Mouse (Mus musculus) intestine, embryonic 16.5 days (tissue): Measurements from ENCODE around the gene Tor3a. TPM values are rescaled to one million over a fixed set of nuclear protein-coding genes. Genes with fewer than 3 reads are reported as not detected.

Source experiments
- ATAC-seq: fragments of 200-750 bp; cut with Nextera tagmentation; 2 replicates; pipeline ENCODE4 v1.8.0; 2017; ENCODE audit warnings: moderate TSS enrichment, moderate library complexity
- H3K27ac ChIP-seq: fragments of 300-500 bp; sonication (generic); 2 replicates; pipeline ENCODE4 v1.5.1; 2014; ENCODE audit warnings: mild to moderate bottlenecking, low read length
- H3K27me3 ChIP-seq: fragments of 300-500 bp; sonication (generic); replicated peaks from 2 replicates; pipeline ENCODE4 v1.6.1; 2014; ENCODE audit warnings: low read length, control low read depth, mixed read lengths; ENCODE audit not compliant: control insufficient read depth, insufficient read depth
- H3K36me3 ChIP-seq: fragments of 300-500 bp; sonication (generic); 2 replicates; pipeline ENCODE4 v1.6.1; 2014; ENCODE audit warnings: low read length, control low read depth; ENCODE audit not compliant: control insufficient read depth, insufficient read depth
- H3K4me1 ChIP-seq: fragments of 300-500 bp; sonication (generic); 2 replicates; pipeline ENCODE4 v1.6.1; 2014; ENCODE audit warnings: low read length, control low read depth, mixed read lengths; ENCODE audit not compliant: control insufficient read depth, insufficient read depth
- H3K4me2 ChIP-seq: fragments of 300-500 bp; sonication (generic); 2 replicates; pipeline ENCODE4 v1.6.1; 2014; ENCODE audit warnings: low read depth, low read length, control low read depth
- H3K4me3 ChIP-seq: fragments of 300-500 bp; sonication (generic); 2 replicates; pipeline ENCODE4 v1.5.1; 2014; ENCODE audit warnings: mild to moderate bottlenecking, low read length
- H3K9ac ChIP-seq: fragments of 300-500 bp; sonication (generic); 2 replicates; pipeline ENCODE4 v1.6.1; 2014; ENCODE audit warnings: low read depth, low read length
- H3K9me3 ChIP-seq: fragments of 300-500 bp; sonication (generic); 2 replicates; pipeline ENCODE4 v1.6.1; 2016; ENCODE audit warnings: low read length, control low read depth; ENCODE audit not compliant: control insufficient read depth
- WGBS: fragments of 180-500 bp; shearing (Covaris S2); extraction: QIAGEN DNeasy Blood & Tissue Kit; methylation state at CpG from one replicate; pipeline ENCODE4 v1.1.7; 2014; 5-methylcytosine and 5-hydroxymethylcytosine counted together
- polyA plus RNA-seq: library from polyadenylated mRNA; unstranded; fragments of >200 nt; fragmentation: Nextera tagmentation; extraction: Ambion mirVana; gene quantifications from 2 replicates; pipeline ENCODE4 v1.2.1, GENCODE M21; 2015

Gene Tor3a
- polyA plus RNA-seq, 1 experiment from 2014 or later = 6.8 TPM

GRCm38 (mm10) chr1:156708672-156709071 lies 34.5 kb upstream of the Tor3a start:
- no peaks in the 10 kb centered on the region for H3K9me3 ChIP-seq
- 85% methylated on average over 3 of the region's 3 CpGs for WGBS
- no peak for ATAC-seq
- peaks cover 9% of the 10 kb centered on the region for H3K36me3 ChIP-seq
- H3K4me2 ChIP-seq = no peak overlapping the region
- no peaks in the 10 kb centered on the region for H3K27me3 ChIP-seq
- H3K27ac ChIP-seq = no peak overlapping the region
- H3K4me1 ChIP-seq = no peaks in the 10 kb centered on the region
- H3K9ac ChIP-seq = no peak overlapping the region
- no peak overlapping the region for H3K4me3 ChIP-seq

- H3K27ac ChIP-seq = no peak overlapping the region
- H3K27me3 ChIP-seq = no peaks in the 10 kb centered on the region
- no peak for ATAC-seq
- H3K9me3 ChIP-seq = no peaks in the 10 kb centered on the region
- H3K4me2 ChIP-seq = no peak overlapping the region
- H3K4me3 ChIP-seq = no peak overlapping the region
- no peak overlapping the region for H3K9ac ChIP-seq
- 78% methylated on average over 10 of the region's 10 CpGs for WGBS
- H3K4me1 ChIP-seq = no peaks in the 10 kb centered on the region
- peaks cover 19% of the 10 kb centered on the region for H3K36me3 ChIP-seq
Measured at GRCm38 (mm10) chr1:156705696-156706285, 31.6 kb upstream of the Tor3a start.

DNA sequence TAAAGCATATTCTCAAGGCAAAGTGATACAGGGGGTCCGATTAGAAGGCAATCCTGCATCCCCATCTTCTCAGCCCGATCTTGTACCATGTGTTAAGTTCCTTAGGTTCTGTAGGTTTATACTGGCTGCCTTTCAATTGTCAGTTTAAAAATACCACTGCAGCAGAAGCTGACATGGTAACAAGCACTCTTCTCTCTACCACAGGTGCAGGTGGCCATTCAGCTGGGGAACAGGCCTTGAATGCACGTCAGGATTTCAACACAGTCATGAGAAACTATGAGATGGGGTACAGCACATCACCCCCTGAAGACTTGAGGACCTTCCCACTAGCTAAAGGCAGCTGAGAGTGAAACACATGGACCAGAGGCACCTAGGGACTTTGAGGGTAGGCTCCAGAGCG lies 29.3 kb upstream of the Tor3a start:
- Histone ChIP-seq H3K9ac (no peak overlapping the region), H3K9me3 (no peaks in the 10 kb centered on the region), H3K4me1 (no peaks in the 10 kb centered on the region), H3K27ac (no peak overlapping the region), H3K36me3 (peaks cover 19% of the 10 kb centered on the region), H3K4me3 (no peak overlapping the region), H3K4me2 (no peak overlapping the region), H3K27me3 (no peaks in the 10 kb centered on the region)
- no peak for ATAC-seq
- 96% methylated on average over 4 of the region's 4 CpGs for WGBS

GRCm38 (mm10) chr1:156702151-156702550 lies 28.0 kb upstream of the Tor3a start:
- Histone ChIP-seq H3K9ac (no peak overlapping the region), H3K4me3 (no peak overlapping the region), H3K27me3 (no peaks in the 10 kb centered on the region), H3K4me1 (no peaks in the 10 kb centered on the region), H3K27ac (no peak overlapping the region), H3K36me3 (peaks cover 23% of the 10 kb centered on the region), H3K4me2 (no peak overlapping the region), H3K9me3 (no peaks in the 10 kb centered on the region)
- WGBS = 91% methylated on average over 7 of the region's 7 CpGs
- ATAC-seq = no peak

- 83% methylated on average over 7 of the region's 7 CpGs for WGBS
- Histone ChIP-seq H3K4me2 (no peak overlapping the region), H3K4me1 (no peaks in the 10 kb centered on the region), H3K27me3 (no peaks in the 10 kb centered on the region), H3K9ac (no peak overlapping the region), H3K36me3 (peaks cover 22% of the 10 kb centered on the region), H3K4me3 (no peak overlapping the region), H3K9me3 (no peaks in the 10 kb centered on the region), H3K27ac (no peak overlapping the region)
- ATAC-seq = no peak
Measured at GRCm38 (mm10) chr1:156686025-156686661, 12.0 kb upstream of the Tor3a start.

DNA sequence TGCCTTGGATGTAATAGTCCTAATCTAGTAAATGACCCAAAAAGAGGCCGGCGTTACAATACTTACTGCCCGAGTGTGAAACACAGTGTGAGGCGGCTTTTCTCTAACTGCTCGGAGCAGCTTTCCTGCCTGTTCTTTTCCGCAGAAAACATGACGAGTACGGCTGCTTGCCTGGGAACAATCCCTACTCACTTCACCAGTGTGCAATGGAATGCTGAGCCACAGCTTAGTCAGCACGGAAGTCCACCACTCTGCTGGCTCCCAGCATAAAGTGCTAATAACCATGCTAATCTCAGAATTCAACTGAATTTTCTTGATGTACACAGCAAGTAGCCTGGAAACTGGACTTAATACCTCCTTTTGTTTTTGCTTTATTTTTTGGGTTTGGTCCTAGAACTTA lies 5.4 kb upstream of the Tor3a start:
- Histone ChIP-seq H3K36me3 (peaks cover 14% of the 10 kb centered on the region), H3K9ac (no peak overlapping the region), H3K4me1 (peaks cover under 1% of the 10 kb centered on the region; the same call in 1 of the 2 replicates), H3K9me3 (no peaks in the 10 kb centered on the region), H3K4me2 (no peak overlapping the region), H3K27ac (no peak overlapping the region), H3K4me3 (no peak overlapping the region), H3K27me3 (no peaks in the 10 kb centered on the region)
- ATAC-seq = no peak
- 88% methylated on average over 9 of the region's 9 CpGs for WGBS

GRCm38 (mm10) chr1:156677230-156677629 lies 3.1 kb upstream of the Tor3a start:
- H3K4me1 ChIP-seq = peaks cover 4% of the 10 kb centered on the region; the same call in 1 of the 2 replicates
- no peak for ATAC-seq
- WGBS = 80% methylated on average over 3 of the region's 3 CpGs
- H3K9ac ChIP-seq = no peak overlapping the region
- no peak overlapping the region for H3K4me2 ChIP-seq
- no peaks in the 10 kb centered on the region for H3K27me3 ChIP-seq
- no peak overlapping the region for H3K4me3 ChIP-seq
- H3K9me3 ChIP-seq = no peaks in the 10 kb centered on the region
- no peak overlapping the region for H3K27ac ChIP-seq
- peaks cover 5% of the 10 kb centered on the region for H3K36me3 ChIP-seq

DNA sequence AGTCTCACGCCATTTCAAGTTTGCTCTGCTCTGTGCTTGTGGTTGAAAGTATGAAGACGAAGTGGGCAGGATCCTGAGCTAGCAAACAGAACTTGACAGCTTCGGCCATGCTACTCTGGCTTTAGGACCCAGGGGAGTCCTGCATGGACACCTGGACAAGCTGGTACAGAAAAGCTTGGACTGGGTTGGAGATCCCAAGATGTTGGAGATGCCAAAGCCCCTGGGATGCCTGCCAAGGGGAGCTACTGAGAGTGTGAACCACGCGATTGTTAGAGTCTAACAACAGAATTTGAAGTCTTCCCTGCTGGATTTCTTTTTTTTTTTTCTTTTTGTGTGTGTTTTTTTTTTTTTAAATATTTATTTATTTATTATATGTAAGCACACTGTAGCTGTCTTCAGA lies 2.4 kb upstream of the Tor3a start:
- WGBS = 82% methylated on average over 5 of the region's 5 CpGs
- Histone ChIP-seq H3K4me1 (peaks cover 4% of the 10 kb centered on the region; the same call in 1 of the 2 replicates), H3K4me3 (no peak overlapping the region), H3K9me3 (no peaks in the 10 kb centered on the region), H3K27ac (no peak overlapping the region), H3K4me2 (no peak overlapping the region), H3K36me3 (peaks cover 5% of the 10 kb centered on the region), H3K9ac (no peak overlapping the region), H3K27me3 (no peaks in the 10 kb centered on the region)
- no peak for ATAC-seq

GRCm38 (mm10) chr1:156676171-156676570 lies 2.0 kb upstream of the Tor3a start:
- Histone ChIP-seq H3K4me1 (peaks cover 4% of the 10 kb centered on the region; the same call in 1 of the 2 replicates), H3K36me3 (peaks cover 5% of the 10 kb centered on the region), H3K9me3 (no peaks in the 10 kb centered on the region), H3K27me3 (no peaks in the 10 kb centered on the region), H3K4me3 (no peak overlapping the region), H3K9ac (no peak overlapping the region), H3K27ac (no peak overlapping the region), H3K4me2 (no peak overlapping the region)
- 37% methylated on average over 12 of the region's 12 CpGs for WGBS
- no peak for ATAC-seq
